Mouse (Mus musculus): ENCODE data around the gene Pxylp1. TPM values are rescaled to one million over a fixed set of nuclear protein-coding genes. Genes with fewer than 3 reads are reported as not detected.

Gene Pxylp1
- polyA plus RNA-seq, 1 experiment, result 11.9 TPM

DNA sequence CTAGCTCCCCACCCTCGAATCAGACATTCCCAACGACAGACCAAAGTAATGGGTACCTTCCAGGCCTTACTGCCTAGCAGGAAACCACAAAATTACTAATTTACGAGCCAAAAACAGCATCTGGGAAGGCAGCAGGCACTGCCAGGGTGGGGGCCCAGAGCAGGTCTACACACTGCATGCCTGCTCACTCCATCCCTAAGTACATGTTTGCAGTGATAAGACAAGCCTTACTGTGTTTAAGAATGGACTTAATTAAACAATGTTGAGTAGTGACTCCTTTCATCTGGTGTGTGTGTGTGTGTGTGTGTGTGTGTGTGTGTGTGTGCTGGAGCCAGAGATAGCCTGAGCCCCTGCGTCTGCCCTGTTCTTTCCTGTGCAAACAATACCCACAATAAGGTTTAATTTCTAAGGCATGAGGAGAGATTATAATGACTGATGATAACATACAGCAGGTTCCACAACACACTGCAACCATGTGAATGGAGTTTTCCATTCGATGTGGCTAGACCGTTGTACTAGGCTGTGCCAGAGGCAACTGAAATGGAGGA lies 57.0 kb downstream of the Pxylp1 start:
- no peak overlapping the region for H3K4me3 ChIP-seq (ENCODE audit: low read depth, low read length)
- peaks cover 11% of the 10 kb centered on the region for H3K36me3 ChIP-seq (ENCODE audit: control insufficient read depth, insufficient read depth, low read length)
- 71% methylated on average over 6 of the region's 6 CpGs for WGBS
- no peak overlapping the region for H3K27ac ChIP-seq (ENCODE audit: insufficient read depth, low read depth, low read length)
- H3K4me1 ChIP-seq (ENCODE audit: control insufficient read depth, insufficient read depth, insufficient read length, low read length), result peaks cover 7% of the 10 kb centered on the region
- TF ChIP-seq POLR2A (IDR thresholded peaks at IDR 0.05; ENCODE audit: low read depth, low read length) (no peak), CTCF (IDR thresholded peaks at IDR 0.05; ENCODE audit: extremely low read depth, insufficient read length, insufficient replicate concordance, low read depth, low read length) (no peak)
- no peaks in the 10 kb centered on the region for H3K27me3 ChIP-seq (ENCODE audit: control insufficient read depth, insufficient read depth, low read length)

DNA sequence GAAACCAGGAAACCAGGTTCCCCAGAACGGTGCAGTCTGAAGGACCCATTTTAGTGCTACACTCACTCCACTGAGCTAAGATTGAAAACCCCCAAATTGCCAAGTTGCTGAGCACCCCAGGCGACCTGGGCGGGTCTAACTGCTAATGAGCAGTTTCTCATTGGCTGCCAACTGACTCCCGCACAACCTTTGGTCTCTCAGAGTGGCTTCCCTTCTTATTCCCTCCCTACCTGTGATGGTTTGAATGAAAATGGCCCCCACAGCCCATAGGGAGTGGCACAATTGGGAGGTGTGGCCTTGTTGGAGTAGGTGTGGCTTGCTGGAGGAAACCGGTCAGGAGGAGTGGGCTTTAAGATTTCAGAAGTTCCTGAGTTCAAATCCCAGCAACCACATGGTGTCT lies 58.9 kb downstream of the Pxylp1 start:
- 38% methylated on average over 5 of the region's 5 CpGs for WGBS
- Histone ChIP-seq H3K27me3 (ENCODE audit: control insufficient read depth, insufficient read depth, low read length) (no peaks in the 10 kb centered on the region), H3K27ac (ENCODE audit: insufficient read depth, low read depth, low read length) (peak overlapping the region; percentile 1; the same call in 1 of the 2 replicates), H3K36me3 (ENCODE audit: control insufficient read depth, insufficient read depth, low read length) (peaks cover 13% of the 10 kb centered on the region), H3K4me3 (ENCODE audit: low read depth, low read length) (no peak overlapping the region), H3K4me1 (ENCODE audit: control insufficient read depth, insufficient read depth, insufficient read length, low read length) (peaks cover 5% of the 10 kb centered on the region)
- TF ChIP-seq POLR2A (IDR thresholded peaks at IDR 0.05; ENCODE audit: low read depth, low read length) (no peak), CTCF (IDR thresholded peaks at IDR 0.05; ENCODE audit: extremely low read depth, insufficient read length, insufficient replicate concordance, low read depth, low read length) (no peak)

DNA sequence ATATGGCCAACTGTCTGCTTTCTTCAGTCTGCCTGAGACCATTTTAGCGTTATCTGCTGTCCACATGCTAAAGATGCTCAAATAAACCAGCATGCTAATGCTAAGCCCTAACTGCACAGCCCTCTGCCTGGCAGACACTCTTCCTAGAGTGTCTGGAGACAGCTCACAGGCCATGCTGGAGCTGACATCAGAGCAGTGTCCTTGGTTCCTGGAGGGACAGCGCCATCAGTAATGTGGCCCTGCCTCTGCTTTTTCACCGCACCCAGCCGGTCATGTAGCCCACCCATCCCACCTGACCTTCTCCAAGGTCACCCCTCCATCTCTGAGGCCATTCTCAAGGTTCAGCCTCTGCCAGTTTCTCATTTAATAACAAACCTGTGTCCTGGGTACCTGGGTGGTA lies 60.0 kb downstream of the Pxylp1 start:
- TF ChIP-seq POLR2A (IDR thresholded peaks at IDR 0.05; ENCODE audit: low read depth, low read length) (no peak), CTCF (IDR thresholded peaks at IDR 0.05; ENCODE audit: extremely low read depth, insufficient read length, insufficient replicate concordance, low read depth, low read length) (no peak)
- 91% methylated on average over 4 of the region's 4 CpGs for WGBS

DNA sequence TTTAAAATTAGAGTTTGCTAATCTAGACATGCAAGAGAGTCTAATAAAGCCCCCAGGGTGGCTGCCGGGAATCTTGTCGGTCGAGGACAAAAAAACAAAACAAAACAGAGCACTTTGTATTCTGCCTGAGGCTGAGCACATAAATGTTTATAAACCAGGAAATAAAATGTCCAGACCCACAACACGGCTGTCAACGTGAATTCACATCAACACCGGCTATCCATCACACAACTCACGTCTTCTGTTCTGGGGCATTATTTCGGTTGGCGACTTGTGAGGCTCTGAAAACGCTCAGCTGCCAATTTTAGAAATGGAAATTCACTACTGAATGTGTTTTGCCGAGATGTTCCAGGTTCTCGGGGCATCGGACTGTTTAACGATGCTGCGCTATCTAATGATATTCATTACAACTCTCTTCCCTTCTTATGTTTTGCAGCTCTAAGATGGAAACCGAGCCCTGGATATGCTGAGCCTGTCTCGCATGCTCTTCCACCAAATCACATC lies 61.6 kb downstream of the Pxylp1 start:
- TF ChIP-seq CTCF (IDR thresholded peaks at IDR 0.05; ENCODE audit: extremely low read depth, insufficient read length, insufficient replicate concordance, low read depth, low read length) (no peak), POLR2A (IDR thresholded peaks at IDR 0.05; ENCODE audit: low read depth, low read length) (no peak)
- Histone ChIP-seq H3K4me3 (ENCODE audit: low read depth, low read length) (no peak overlapping the region), H3K36me3 (ENCODE audit: control insufficient read depth, insufficient read depth, low read length) (peaks cover 19% of the 10 kb centered on the region), H3K4me1 (ENCODE audit: control insufficient read depth, insufficient read depth, insufficient read length, low read length) (peaks cover 2% of the 10 kb centered on the region; the same call in 1 of the 2 replicates), H3K27ac (ENCODE audit: insufficient read depth, low read depth, low read length) (no peak overlapping the region), H3K27me3 (ENCODE audit: control insufficient read depth, insufficient read depth, low read length) (no peaks in the 10 kb centered on the region)
- WGBS, result 87% methylated on average over 17 of the region's 17 CpGs

More for the DNA sequence above, 60.0 kb downstream of the Pxylp1 start:
- Histone ChIP-seq H3K36me3 (ENCODE audit: control insufficient read depth, insufficient read depth, low read length) (peaks cover 19% of the 10 kb centered on the region), H3K4me1 (ENCODE audit: control insufficient read depth, insufficient read depth, insufficient read length, low read length) (peaks cover 5% of the 10 kb centered on the region; the same call in 1 of the 2 replicates), H3K27me3 (ENCODE audit: control insufficient read depth, insufficient read depth, low read length) (no peaks in the 10 kb centered on the region), H3K4me3 (ENCODE audit: low read depth, low read length) (no peak overlapping the region), H3K27ac (ENCODE audit: insufficient read depth, low read depth, low read length) (no peak overlapping the region)

DNA sequence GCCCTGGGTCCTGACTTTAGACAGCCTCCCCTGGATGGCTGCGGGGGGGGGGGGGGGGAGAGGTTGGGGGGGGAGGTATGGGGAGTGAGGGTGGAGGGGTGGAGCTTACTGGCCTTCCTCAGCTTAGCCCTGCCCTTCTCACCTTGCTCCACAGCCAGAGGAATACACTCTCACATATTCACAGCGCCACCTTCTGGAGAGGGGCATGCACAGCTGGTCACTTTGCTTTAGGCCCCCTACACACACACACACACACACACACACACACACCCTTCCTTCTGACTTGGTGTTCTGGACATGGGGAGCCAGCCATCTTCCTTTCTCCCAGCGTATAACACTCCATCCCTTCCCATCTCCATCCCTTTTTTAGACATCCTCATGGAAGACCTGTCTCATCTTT lies 62.8 kb downstream of the Pxylp1 start:
- Histone ChIP-seq H3K36me3 (ENCODE audit: control insufficient read depth, insufficient read depth, low read length) (peaks cover 21% of the 10 kb centered on the region), H3K27me3 (ENCODE audit: control insufficient read depth, insufficient read depth, low read length) (no peaks in the 10 kb centered on the region), H3K4me1 (ENCODE audit: control insufficient read depth, insufficient read depth, insufficient read length, low read length) (peaks cover 2% of the 10 kb centered on the region; the same call in 1 of the 2 replicates), H3K27ac (ENCODE audit: insufficient read depth, low read depth, low read length) (no peak overlapping the region), H3K4me3 (ENCODE audit: low read depth, low read length) (no peak overlapping the region)
- TF ChIP-seq CTCF (IDR thresholded peaks at IDR 0.05; ENCODE audit: extremely low read depth, insufficient read length, insufficient replicate concordance, low read depth, low read length) (no peak), POLR2A (IDR thresholded peaks at IDR 0.05; ENCODE audit: low read depth, low read length) (no peak)
- 80% methylated on average over 3 of the region's 3 CpGs for WGBS

DNA sequence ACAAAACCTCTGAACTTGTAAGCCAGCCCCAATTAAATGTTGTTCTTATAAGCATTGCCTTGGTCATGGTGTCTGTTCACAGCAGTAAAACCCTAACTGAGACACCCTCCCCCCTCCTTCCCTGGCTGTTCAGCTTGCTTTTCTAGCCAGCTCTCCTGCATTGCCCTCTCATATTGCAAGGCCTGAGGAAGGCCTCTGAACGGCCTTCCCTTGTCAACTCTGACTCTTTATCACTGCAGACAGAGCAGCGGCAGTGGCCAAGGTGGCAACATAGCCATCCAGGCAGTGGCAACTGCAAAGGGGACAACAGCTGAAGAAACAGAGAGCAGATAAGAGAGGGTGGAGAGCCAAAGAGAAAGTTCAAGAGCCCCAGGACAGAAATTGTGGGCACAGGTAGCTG lies 64.4 kb downstream of the Pxylp1 start:
- H3K27ac ChIP-seq (ENCODE audit: insufficient read depth, low read depth, low read length), result no peak overlapping the region
- TF ChIP-seq CTCF (IDR thresholded peaks at IDR 0.05; ENCODE audit: extremely low read depth, insufficient read length, insufficient replicate concordance, low read depth, low read length) (no peak), POLR2A (IDR thresholded peaks at IDR 0.05; ENCODE audit: low read depth, low read length) (no peak)
- H3K4me1 ChIP-seq (ENCODE audit: control insufficient read depth, insufficient read depth, insufficient read length, low read length), result no peaks in the 10 kb centered on the region
- peaks cover 21% of the 10 kb centered on the region for H3K36me3 ChIP-seq (ENCODE audit: control insufficient read depth, insufficient read depth, low read length)
- H3K4me3 ChIP-seq (ENCODE audit: low read depth, low read length), result no peak overlapping the region
- H3K27me3 ChIP-seq (ENCODE audit: control insufficient read depth, insufficient read depth, low read length), result no peaks in the 10 kb centered on the region
- 73% methylated on average over 2 of the region's 2 CpGs for WGBS

DNA sequence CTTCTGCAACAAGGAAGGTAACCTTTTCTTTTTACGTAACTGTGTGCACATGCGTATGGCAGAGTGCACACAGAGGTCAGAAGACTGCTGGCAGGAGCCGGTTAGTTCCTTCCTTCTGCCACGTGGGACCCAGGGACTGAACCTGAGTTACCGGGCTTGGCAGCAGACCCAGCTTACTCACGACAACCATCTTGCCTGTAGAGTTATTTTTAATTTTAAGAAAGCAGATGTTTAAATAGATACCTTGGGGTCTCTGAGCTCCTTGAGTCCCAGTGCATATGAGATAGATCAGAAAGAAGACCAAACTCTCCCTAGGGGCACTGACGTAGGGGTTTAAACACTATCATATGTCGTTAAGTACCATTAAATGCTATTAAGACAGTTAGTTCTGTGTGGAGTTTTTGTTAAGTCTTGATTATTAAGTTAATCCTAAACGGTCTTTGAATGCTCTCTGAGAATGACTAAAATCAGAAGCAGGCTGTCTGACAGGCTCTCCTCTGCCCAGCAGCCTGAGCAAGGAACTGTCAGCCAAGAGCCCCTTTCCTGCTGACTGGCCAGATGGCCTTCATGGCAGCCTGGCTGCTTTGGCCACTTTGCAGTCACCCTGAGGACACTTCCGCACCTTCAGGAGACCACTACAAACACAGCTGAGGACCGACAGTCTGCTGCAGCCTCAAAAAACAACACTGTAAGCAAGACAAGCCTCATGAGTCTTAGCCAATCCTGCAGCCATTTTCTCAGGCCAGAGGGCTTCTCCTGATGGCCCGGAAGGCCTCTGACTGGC lies 65.3 kb downstream of the Pxylp1 start:
- no peak for TF ChIP-seq POLR2A (IDR thresholded peaks at IDR 0.05; ENCODE audit: low read depth, low read length)
- TF ChIP-seq CTCF (IDR thresholded peaks at IDR 0.05; ENCODE audit: extremely low read depth, insufficient read length, insufficient replicate concordance, low read depth, low read length), result no peak
- Histone ChIP-seq H3K27me3 (ENCODE audit: control insufficient read depth, insufficient read depth, low read length) (no peaks in the 10 kb centered on the region), H3K4me3 (ENCODE audit: low read depth, low read length) (no peak overlapping the region), H3K27ac (ENCODE audit: insufficient read depth, low read depth, low read length) (no peak overlapping the region), H3K4me1 (ENCODE audit: control insufficient read depth, insufficient read depth, insufficient read length, low read length) (no peaks in the 10 kb centered on the region), H3K36me3 (ENCODE audit: control insufficient read depth, insufficient read depth, low read length) (peaks cover 20% of the 10 kb centered on the region)
- 83% methylated on average over 12 of the region's 12 CpGs for WGBS
